Mouse (Mus musculus) left cerebral cortex, postnatal 14 days (tissue): ENCODE measurements at regions not wholly inside any gene's neighbourhood (a gene's known extent, or its start where the extent isn't known, plus 50 kb on each side); places are given as distances from the start of the nearest gene placed in this dataset.
"Not testable (repeated sequence)": the region's sequence is repeated elsewhere in the genome, so short reads cannot be mapped to it uniquely, and the experiment has no call there.

ENCODE experiments used
- DNase-seq, 2 experiments: peaks; one replicate each; pipeline ENCODE4 v3.0.0; 2021 to 2022; ENCODE audit warnings: low spot score in 2 of 2, mixed read lengths in 1 of 2
- intact Hi-C: fragments of 180-260 bp; cut with DNase I; formaldehyde crosslinking; loops from one replicate; pipeline ENCODE4 v1.15.1; 2025

DNA sequence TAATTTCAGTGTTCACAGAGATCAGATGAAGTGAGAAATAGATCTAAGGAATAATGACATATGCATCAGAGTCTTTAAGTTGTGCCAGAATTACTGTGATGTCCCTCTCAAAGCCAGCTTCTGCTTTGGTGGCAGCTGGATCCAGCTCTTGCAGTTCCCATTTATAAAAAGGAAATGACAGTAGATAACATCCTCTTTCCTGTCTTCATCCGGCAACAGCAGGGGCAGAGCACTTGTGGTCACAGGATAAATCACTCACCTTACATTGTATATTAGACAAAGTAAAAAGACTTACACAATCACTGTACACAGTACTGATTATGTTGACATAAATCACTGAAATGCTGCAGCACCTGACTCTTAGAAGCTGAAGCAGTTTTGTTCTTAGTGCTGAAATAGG lies 1214.2 kb downstream of the Adam6a start:
- DNase-seq, intact Hi-C loops: not testable (repeated sequence)

- not testable (repeated sequence) for DNase-seq
- intact Hi-C loops, result loop anchor here (5.0 kb wide), 1 partner anchor 33 kb away; no protein-coding TSS in a partner anchor
These were observed 1220.5 kb downstream of the Adam6a start for GRCm38 (mm10) chr12:114764211-114764610.

DNA sequence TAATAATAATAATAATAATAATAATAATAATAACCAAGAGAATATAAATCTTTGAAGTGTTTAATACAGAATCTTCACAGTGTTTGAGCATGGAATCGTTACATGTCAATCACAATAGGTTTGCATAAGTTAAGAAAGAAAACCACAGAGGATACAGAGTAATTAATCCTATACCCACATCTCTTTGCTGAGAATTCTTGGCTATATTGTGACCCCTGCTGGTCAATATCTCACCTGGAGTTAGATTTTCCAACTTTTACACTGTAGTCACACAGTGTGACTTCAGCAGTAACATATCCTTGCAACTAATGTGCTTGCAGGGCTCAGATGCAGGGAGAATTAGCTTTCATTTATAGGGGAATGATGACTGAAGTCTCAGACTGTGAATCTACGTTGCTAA lies 1231.7 kb downstream of the Adam6a start:
- intact Hi-C loops, DNase-seq: not testable (repeated sequence)

GRCm38 (mm10) chr12:114804422-114804821 lies 1243.1 kb upstream of the Zfp386 start:
- no peak for DNase-seq
- intact Hi-C loops, result loop anchor here (10.0 kb wide), 1 partner anchor 110 kb away; no protein-coding TSS in a partner anchor

- no peak for DNase-seq
- intact Hi-C loops, result loop anchor here (10.0 kb wide), 1 partner anchor 114 kb away; no protein-coding TSS in a partner anchor
These were observed 1238.3 kb upstream of the Zfp386 start for GRCm38 (mm10) chr12:114809186-114809585.

DNA sequence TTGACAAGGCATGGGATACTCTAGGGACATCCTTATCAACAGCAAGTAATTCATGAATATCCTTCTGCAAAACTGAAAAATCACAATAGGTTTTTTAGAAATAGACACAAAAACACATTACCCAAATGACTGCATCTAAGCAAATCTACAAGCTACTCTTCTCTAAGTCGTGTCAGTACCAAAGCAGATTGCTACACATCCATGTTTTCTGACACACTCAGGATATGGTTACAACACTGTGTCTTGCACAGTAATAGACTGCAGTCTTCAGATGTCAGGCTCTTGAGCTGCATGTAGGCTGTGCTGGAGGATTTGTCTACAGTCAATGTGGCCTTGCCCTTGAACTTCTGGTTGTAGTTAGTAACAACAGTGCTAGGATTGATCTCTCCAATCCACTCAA lies 1230.7 kb upstream of the Zfp386 start:
- intact Hi-C loops, DNase-seq: not testable (repeated sequence)

GRCm38 (mm10) chr12:114832916-114833315 lies 1214.6 kb upstream of the Zfp386 start:
- DNase-seq, result no peak
- intact Hi-C loops, result no loop called here
